Mouse (Mus musculus): Measurements from ENCODE around the gene Nccrp1.
"Not testable (repeated sequence)": the region's sequence is repeated elsewhere in the genome, so short reads cannot be mapped to it uniquely, and the experiment has no call there.

Gene Nccrp1

GRCm38 (mm10) chr7:28510405-28510974, 36.6 kb downstream of the Nccrp1 start, which contains the start of gene Ifnl2:
TSS of gene Ifnl2 (minus strand) at chr7:28510455.
- DNase-seq, result not testable (repeated sequence)

DNA sequence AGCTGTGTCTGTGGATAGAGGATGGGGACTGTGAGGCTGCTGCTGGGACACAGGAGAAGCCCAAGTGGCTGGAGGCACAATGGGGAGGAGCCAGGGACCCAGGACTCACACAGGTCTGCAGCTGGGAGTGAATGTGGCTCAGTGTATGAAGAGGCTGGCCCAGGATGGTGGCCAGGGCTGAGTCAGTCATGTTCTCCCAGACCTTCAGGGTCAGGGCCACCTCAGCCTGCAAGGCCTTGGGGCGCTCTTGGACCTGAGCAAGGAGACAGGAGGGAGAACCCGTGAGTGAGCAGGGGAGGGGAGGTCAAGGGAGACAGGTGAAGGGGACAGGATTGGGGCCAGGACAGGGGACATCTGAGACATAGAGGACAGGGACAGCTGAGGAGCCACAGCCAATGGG, 37.9 kb downstream of the Nccrp1 start:
- DNase-seq, result not testable (repeated sequence)

- DNase-seq, result no peak
These were observed 41.5 kb downstream of the Nccrp1 start for GRCm38 (mm10) chr7:28505585-28505984.

GRCm38 (mm10) chr7:28495426-28495825, 51.6 kb downstream of the Nccrp1 start:
- no peak for DNase-seq

All from thymus, postnatal 25 days (tissue).